Comparison of ENCODE assay signal across 12 mouse cellular contexts in the genomic region with DNA sequence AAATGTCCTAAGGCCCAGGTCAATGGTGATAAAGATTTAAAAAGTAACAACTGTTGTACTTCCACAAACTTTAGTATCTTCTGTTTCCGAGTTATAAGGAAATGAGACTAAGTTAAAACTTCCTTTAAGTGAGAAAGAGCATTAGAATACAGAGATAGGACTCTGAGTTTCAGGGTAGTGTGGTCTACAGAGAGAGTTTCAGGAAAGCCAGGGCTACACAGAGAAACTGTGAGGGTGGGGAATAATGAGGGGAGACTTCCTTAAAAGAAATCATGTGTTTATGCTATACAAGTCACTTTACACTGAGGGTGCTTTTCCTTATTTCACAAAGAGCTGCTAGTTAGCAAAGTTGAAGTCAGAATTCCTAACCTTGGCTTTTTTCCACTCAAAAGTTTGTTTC. TPM values are rescaled to one million over a fixed set of nuclear protein-coding genes. Genes with fewer than 3 reads are reported as not detected.
"Had no signal": no experiment of that assay in that cellular context is flagged by ENCODE, and none has a peak within 500 bp of the region (broad histone marks: within the 10 kb centered on the region; RNA-seq: fewer than 3 reads in every experiment).

No protein-coding gene starts in this region.

- DNase-seq: liver, postnatal 0 days; lung, adult 2 months; lung, postnatal 14 days; lung, postnatal 36 days; right cerebral cortex, postnatal 14 days; thymus, adult 2 months; thymus, postnatal 25 days; thymus, postnatal 4 days had no signal

- ATAC-seq: liver, postnatal 0 days; lung, postnatal 0 days; midbrain, embryonic 15.5 days had no signal

RNA-seq across cellular contexts. Expression of gene Ankrd42, which starts 16.4 kb away (rescaled TPM):
- total RNA-seq: monocyte, adult 5-6 weeks; neutrophil, adult 5-6 weeks had no signal
